Mouse (Mus musculus) erythroblast, adult 5-6 weeks (primary cell): ENCODE measurements around the gene Pard3. TPM values are rescaled to one million over a fixed set of nuclear protein-coding genes. Genes with fewer than 3 reads are reported as not detected.

Experiments used
- ATAC-seq: replicated peaks from 2 replicates; pipeline ENCODE4 v1.8.0; 2016; ENCODE audit warnings: moderate number of reproducible peaks, mild to moderate bottlenecking, moderate TSS enrichment, inconsistent platforms; ENCODE audit not compliant: poor library complexity, low FRiP score, severe bottlenecking
- total RNA-seq, 2 experiments: library from RNA; stranded (forward) in 1 of 2; stranded (reverse) in 1 of 2; fragments of 150-400 nt in 1 of 2; fragments of 200-764, 138-1000 nt in 1 of 2; gene quantifications; 2 replicates each; pipeline versions ENCODE4 v1.2.3 to v1.2.4; 2015 to 2017; ENCODE audit warnings: low replicate concordance in 2 of 2

Gene Pard3
- total RNA-seq, 2 experiments from 2014 or later = 2.7 to 5.8 TPM

GRCm38 (mm10) chr8:127440834-127441485 is 377.3 kb downstream of the Pard3 start:
- no peak for ATAC-seq

DNA sequence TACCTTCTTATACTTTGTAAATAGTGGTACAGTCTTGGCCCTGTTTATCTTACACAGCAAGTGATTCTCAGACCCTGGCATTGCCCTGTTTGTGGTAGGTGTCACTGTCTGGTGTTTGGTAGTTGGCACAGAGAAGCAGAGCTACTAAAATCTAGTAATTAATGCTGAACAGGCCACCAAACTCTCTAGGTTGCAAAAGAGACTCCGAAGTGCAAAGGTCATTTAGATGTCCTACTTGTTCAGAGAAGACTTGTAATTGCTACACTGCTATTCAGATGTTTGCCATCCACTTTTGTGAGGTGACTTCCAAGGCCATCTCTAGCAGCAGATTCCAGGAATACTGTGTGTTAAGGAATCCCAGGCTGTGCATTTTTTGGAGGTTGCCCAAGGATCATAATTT is 383.7 kb downstream of the Pard3 start:
- no peak for ATAC-seq

DNA sequence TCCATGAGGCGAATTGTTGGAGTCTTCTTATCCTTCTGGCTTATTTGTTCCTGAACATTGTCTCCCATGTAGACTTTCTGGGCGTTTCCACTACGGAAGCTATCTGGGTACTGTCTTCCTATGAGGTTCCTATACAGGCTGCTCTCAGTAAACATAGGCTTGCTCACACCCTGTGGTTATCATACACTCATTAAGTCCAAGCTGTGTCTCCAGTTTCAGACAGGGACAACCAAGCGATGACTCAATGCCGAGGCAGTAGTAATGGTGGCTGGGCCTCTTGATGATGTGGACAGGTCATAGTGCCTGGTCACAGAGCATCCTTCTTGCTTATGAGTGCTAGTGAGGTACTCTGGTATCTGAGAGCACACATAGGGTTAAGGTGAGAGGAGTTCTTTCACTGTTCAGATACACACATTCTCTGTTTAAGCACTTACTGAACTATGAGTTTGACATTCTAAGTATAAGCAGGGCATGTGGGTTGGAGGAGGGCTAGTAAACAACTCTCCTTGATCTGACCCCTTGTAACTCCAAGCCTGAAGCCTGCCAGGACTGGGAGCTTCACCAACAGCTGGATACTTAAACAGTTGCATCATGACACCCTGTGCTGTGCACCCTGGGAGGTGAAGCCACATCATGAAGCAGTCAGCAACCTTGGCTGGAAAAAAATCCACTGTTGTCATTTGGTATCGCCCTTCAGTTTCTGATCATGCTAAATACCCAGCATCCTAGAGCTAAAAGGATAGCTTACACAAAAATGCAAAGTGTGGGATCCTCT is 385.6 kb downstream of the Pard3 start:
- ATAC-seq = no peak

- no peak for ATAC-seq
Measured at GRCm38 (mm10) chr8:127450954-127451668, 387.4 kb downstream of the Pard3 start.

- no peak for ATAC-seq
Measured at GRCm38 (mm10) chr8:127452364-127452763, 388.7 kb downstream of the Pard3 start.

- ATAC-seq = no peak
Measured at GRCm38 (mm10) chr8:127457901-127458300, 394.2 kb downstream of the Pard3 start.

DNA sequence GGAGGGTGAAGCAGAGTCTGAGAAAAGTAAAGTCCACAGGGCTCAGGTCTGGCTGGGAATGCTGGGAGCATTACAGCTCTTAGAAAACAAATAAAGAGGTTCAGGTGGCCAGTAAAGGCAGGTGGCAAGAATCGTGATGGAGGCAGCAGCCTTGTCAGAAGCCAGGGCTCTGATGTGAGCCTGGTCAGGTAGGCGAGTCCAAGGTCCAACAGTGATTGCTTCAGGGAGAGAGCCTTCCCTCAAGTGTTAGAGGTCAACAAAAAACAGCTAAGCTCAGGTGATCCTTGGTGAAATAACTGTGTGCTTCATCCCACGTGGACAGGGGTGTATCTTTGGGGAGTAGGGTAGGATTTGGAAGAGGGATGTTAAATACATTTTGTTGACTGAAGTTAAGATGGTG is 397.5 kb downstream of the Pard3 start:
- ATAC-seq = no peak

GRCm38 (mm10) chr8:127462378-127462935 is 398.8 kb downstream of the Pard3 start:
- ATAC-seq = no peak

DNA sequence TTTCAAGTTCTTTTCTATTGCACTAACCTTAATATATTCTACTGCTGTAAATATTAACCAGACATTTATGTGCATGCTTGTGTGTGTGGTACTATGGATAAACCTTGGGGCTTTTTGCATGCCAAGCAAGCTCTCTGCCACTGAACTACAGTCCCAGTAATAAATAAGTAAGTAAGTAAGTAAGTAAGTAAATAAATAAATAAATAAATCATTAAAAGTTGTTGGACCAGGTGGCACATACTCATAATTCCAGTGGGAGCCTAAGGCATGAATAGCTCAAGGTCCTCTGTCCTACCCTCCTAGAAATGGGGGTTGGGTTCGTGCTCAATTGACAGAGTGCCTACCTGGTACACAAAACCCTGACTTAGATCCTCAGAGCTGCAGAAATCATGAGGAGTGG is 400.6 kb downstream of the Pard3 start:
- ATAC-seq = no peak

DNA sequence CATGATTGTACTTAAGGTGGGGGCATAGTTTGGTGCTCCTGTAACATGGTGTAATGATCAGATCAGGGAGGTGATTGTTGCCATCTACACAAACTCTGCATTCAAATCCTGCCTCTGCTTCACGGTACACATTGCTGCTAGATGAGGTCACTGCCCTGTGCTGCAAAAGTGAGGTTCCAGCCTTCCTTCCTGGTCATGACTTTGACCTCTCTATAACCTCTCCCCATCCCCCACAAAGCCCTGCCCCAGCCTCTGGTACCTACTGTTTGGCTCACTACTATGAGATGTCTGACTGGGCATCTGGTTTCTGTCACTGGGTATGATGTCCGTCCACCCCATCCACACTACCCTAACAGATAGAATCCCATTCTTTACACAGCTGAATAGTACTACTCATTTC is 408.5 kb downstream of the Pard3 start:
- ATAC-seq = no peak

GRCm38 (mm10) chr8:127480003-127480402 is 416.3 kb downstream of the Pard3 start:
- ATAC-seq = no peak

DNA sequence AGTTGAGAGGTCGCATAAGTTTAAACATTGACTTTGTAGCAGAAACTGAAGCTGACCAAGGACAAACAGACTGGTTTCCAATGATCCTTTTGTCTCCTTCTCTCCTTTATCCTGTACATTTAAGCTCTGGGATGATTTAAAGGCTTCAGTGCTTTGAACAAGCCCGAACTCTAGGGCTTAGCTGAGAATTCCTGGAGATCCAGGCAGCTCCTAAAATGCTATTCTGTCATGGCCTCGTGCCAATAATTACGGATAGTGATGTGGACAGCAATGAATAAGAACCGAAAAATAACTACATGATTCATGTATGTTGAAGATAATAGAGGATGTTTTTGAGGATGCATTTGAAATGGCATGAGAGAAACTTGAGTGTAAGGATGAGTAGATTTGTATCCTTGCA is 421.9 kb downstream of the Pard3 start:
- ATAC-seq = no peak

GRCm38 (mm10) chr8:127491963-127492362 is 428.3 kb downstream of the Pard3 start:
- ATAC-seq = no peak

DNA sequence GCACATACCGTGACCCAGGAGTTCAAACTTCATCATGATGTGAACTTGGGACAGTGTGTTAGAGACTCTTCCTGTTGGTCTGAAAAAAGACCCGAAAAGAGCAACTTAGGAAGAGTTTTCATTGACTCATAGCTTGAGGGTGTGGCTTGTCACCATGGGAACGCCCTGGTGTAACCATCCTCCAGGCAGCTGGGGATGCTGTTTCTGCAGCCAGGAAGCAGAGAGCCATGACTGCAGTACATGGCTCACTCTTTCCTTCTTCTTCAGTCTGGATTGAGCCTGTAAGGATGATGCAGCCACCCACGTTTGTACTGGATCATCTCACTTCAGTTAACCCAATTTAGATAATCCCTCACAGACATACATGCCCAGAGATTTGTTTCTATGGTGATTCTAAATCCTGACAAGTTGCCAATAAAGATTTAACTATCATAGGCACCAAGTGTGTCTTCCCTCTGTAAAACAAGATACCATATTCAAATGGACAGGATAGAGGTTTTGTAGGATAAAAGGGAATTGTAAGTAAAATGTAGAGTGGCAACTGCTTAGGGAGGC is 431.6 kb downstream of the Pard3 start:
- no peak for ATAC-seq

- ATAC-seq = no peak
Measured at GRCm38 (mm10) chr8:127498997-127499719, 435.5 kb downstream of the Pard3 start.

DNA sequence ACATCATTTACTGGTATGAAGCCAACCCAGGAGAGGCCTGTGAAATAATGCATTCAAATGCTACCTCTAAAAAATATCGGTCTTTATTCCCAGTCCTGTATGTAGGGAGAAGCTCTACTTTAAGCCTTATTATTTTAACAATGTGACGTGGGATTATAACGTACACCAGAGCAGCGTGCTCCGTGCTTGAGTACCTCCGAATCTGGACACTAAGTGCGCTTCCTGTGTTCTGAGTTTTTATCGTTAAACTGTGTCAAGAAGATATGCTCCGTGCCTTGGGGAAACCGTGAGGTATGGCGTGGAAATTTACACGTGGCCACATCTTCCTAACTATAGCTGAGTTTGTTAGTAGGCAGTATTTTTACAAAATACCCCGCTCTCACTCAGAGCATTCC is 436.0 kb downstream of the Pard3 start:
- no peak for ATAC-seq

GRCm38 (mm10) chr8:127500206-127500605 is 436.5 kb downstream of the Pard3 start:
- no peak for ATAC-seq

- ATAC-seq = no peak
Measured at GRCm38 (mm10) chr8:127501756-127502155, 438.1 kb downstream of the Pard3 start.

DNA sequence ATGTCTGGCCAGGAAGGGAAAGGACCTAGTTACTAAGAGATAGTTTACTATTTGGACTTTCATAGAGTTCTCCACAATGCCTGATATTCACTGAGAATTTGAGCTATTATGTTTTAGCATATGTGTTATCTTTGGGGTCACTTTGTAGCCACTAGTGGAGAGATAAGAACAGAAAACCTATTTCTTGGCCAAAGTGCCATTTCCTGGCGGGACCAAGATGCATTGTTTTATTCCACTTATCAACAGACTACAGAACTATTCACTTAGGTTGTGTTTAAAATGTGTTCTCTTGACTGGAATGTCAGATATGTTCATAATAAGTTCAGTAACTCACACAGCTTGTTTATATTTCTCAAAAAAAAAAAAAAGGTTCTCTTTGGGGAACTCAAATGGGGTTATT is 441.6 kb downstream of the Pard3 start:
- no peak for ATAC-seq

GRCm38 (mm10) chr8:127506336-127506735 is 442.6 kb downstream of the Pard3 start:
- no peak for ATAC-seq
